Mouse (Mus musculus) limb, embryonic 11.5 days (tissue): Measurements from ENCODE around the gene BC017158. TPM values are rescaled to one million over a fixed set of nuclear protein-coding genes. Genes with fewer than 3 reads are reported as not detected.
A peak's percentile ranks its signal among the peaks of the same experiment; 100 is the strongest.

Experiments used
- ATAC-seq: fragments of 200-750 bp; cut with Nextera tagmentation; 2 replicates; pipeline ENCODE4 v1.8.0; 2017; ENCODE audit warnings: low read depth; ENCODE audit not compliant: insufficient number of reproducible peaks, low FRiP score, low TSS enrichment
- DNase-seq: peaks from one replicate; pipeline ENCODE4 v3.0.0-alpha.2; 2015; ENCODE audit warnings: low spot score
- H3K27ac ChIP-seq: fragments of 300-500 bp; sonication (generic); replicated peaks from 2 replicates; pipeline ENCODE4 v1.5.1; 2014; ENCODE audit warnings: low read depth, mild to moderate bottlenecking, low read length
- H3K27me3 ChIP-seq: fragments of 300-500 bp; sonication (generic); 2 replicates; pipeline ENCODE4 v1.6.1; 2014; ENCODE audit warnings: mild to moderate bottlenecking, low read length, mixed read lengths; ENCODE audit not compliant: control insufficient read depth, insufficient read depth
- H3K36me3 ChIP-seq: fragments of 300-500 bp; sonication (generic); 2 replicates; pipeline ENCODE4 v1.6.1; 2014; ENCODE audit warnings: mild to moderate bottlenecking, low read length, moderate library complexity, mixed read lengths; ENCODE audit not compliant: control insufficient read depth, insufficient read depth
- H3K4me1 ChIP-seq: fragments of 300-500 bp; sonication (generic); 2 replicates; pipeline ENCODE4 v1.6.1; 2014; ENCODE audit warnings: low read length, mixed read lengths; ENCODE audit not compliant: control insufficient read depth, insufficient read depth
- H3K4me2 ChIP-seq: fragments of 300-500 bp; sonication (generic); 2 replicates; pipeline ENCODE4 v1.6.1; 2014; ENCODE audit warnings: low read depth, mild to moderate bottlenecking, moderate library complexity; ENCODE audit not compliant: severe bottlenecking
- H3K4me3 ChIP-seq: fragments of 300-500 bp; sonication (generic); 2 replicates; pipeline ENCODE4 v1.5.1; 2014; ENCODE audit warnings: low read depth, low read length
- H3K9ac ChIP-seq: fragments of 300-500 bp; sonication (generic); 2 replicates; pipeline ENCODE4 v1.6.1; 2014; ENCODE audit warnings: mild to moderate bottlenecking, low read length
- H3K9me3 ChIP-seq: fragments of 300-500 bp; sonication (generic); 2 replicates; pipeline ENCODE4 v1.6.1; 2016; ENCODE audit warnings: low read length; ENCODE audit not compliant: control insufficient read depth
- WGBS: fragments of 180-500 bp; shearing (Covaris S2); extraction: QIAGEN DNeasy Blood & Tissue Kit; methylation state at CpG from one replicate; pipeline ENCODE4 v1.1.7; 2014; 5-methylcytosine and 5-hydroxymethylcytosine counted together
- polyA plus RNA-seq: library from polyadenylated mRNA; unstranded; fragments of >200 nt; fragmentation: Nextera tagmentation; extraction: Ambion mirVana; gene quantifications from 2 replicates; pipeline ENCODE4 v1.2.1, GENCODE M21; 2014

BC017158 gene
- polyA plus RNA-seq, 1 experiment from 2014 or later, result 25.4 TPM

DNA sequence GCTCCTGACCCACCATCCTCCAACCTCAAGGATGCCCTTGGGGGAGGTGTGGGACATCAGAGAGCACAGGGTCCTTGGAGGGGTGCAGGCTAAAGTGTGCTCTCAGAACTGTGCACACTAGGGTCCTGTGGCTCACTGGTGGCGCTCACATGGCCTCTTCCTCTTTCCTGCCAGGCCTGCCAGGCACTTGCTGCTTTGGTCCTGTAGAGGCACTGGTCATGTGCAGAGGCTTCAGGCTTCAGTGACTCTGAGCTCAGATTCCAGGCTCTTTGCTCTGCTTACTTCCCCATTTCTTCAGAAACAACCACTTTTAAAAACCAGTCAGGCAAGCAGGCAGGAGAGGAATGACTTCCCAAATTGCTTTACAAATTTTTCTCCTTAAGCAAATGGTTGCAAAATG lies 34.9 kb upstream of the BC017158 start:
- no peak overlapping the region for H3K4me3 ChIP-seq
- no peak overlapping the region for H3K27ac ChIP-seq
- H3K9me3 ChIP-seq, result no peaks in the 10 kb centered on the region
- ATAC-seq (no peak), DNase-seq (no peak)
- H3K4me1 ChIP-seq, result no peaks in the 10 kb centered on the region
- H3K36me3 ChIP-seq, result no peaks in the 10 kb centered on the region
- no peaks in the 10 kb centered on the region for H3K27me3 ChIP-seq
- H3K4me2 ChIP-seq, result no peak overlapping the region
- 84% methylated on average over 1 of the region's 1 CpGs for WGBS
- no peak overlapping the region for H3K9ac ChIP-seq

- H3K9ac ChIP-seq, result no peak overlapping the region
- H3K36me3 ChIP-seq, result no peaks in the 10 kb centered on the region
- no peak overlapping the region for H3K27ac ChIP-seq
- no peaks in the 10 kb centered on the region for H3K27me3 ChIP-seq
- H3K9me3 ChIP-seq, result no peaks in the 10 kb centered on the region
- WGBS, result 73% methylated on average over 9 of the region's 9 CpGs
- ATAC-seq (no peak), DNase-seq (no peak)
- no peak overlapping the region for H3K4me3 ChIP-seq
- H3K4me2 ChIP-seq, result no peak overlapping the region
- no peaks in the 10 kb centered on the region for H3K4me1 ChIP-seq
Measured at GRCm38 (mm10) chr7:128330981-128331380, 33.0 kb upstream of the BC017158 start.

DNA sequence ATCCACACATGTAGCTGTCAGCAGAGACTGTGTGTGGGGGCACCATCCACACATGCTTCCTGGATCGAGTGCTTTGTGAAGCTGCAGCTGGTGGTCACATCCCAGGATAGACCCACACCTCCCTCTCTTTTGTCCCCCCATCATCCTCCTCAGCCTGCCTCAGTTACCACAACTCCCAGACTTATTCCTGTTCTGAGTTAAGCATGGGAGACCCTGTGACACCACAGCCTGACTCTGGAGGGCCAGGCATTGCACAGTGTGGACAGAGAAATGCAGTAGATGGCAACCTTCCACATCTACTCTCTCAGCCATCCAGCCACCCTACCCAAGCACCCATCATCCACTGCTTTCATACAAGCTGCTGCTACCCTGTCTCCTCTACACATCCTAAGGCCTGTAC lies 27.0 kb upstream of the BC017158 start:
- no peak overlapping the region for H3K27ac ChIP-seq
- ATAC-seq, result no peak
- H3K27me3 ChIP-seq, result no peaks in the 10 kb centered on the region
- 86% methylated on average over 1 of the region's 1 CpGs for WGBS
- no peak overlapping the region for H3K4me3 ChIP-seq
- DNase-seq, result no peak
- H3K9me3 ChIP-seq, result no peaks in the 10 kb centered on the region
- H3K4me1 ChIP-seq, result no peaks in the 10 kb centered on the region
- H3K9ac ChIP-seq, result no peak overlapping the region; the same call in 1 of the 2 replicates
- H3K36me3 ChIP-seq, result no peaks in the 10 kb centered on the region
- no peak overlapping the region for H3K4me2 ChIP-seq

DNA sequence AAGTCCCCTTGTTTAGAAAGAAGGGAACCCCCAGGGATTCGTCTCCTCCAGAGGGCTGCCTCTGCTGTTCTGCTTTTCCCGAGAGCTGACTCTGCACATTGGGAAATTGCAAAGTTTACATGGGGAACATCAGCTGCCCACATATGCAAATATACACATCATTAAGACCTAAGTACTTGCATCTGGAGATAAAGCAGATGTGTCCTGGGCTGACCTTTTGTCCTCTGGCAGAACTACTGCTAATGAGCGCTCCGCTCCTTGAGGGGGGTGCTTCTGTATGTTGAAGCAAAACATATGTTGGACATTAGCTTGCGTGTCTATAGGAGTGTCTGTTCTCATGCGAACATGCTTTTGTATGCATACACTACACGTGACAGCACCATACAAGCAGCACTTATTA lies 23.3 kb upstream of the BC017158 start:
- peak; percentile 37 for DNase-seq
- Histone ChIP-seq H3K9ac (no peak overlapping the region), H3K27me3 (no peaks in the 10 kb centered on the region), H3K27ac (no peak overlapping the region), H3K4me1 (no peaks in the 10 kb centered on the region), H3K4me3 (no peak overlapping the region), H3K4me2 (no peak overlapping the region), H3K36me3 (no peaks in the 10 kb centered on the region), H3K9me3 (no peaks in the 10 kb centered on the region)
- no peak for ATAC-seq
- WGBS, result 48% methylated on average over 7 of the region's 7 CpGs

- Histone ChIP-seq H3K4me1 (no peaks in the 10 kb centered on the region), H3K36me3 (no peaks in the 10 kb centered on the region), H3K9me3 (no peaks in the 10 kb centered on the region), H3K27me3 (no peaks in the 10 kb centered on the region), H3K4me2 (no peak overlapping the region), H3K4me3 (no peak overlapping the region), H3K27ac (no peak overlapping the region), H3K9ac (no peak overlapping the region)
- no peak for DNase-seq
- WGBS, result 84% methylated on average over 2 of the region's 2 CpGs
- no peak for ATAC-seq
Measured at GRCm38 (mm10) chr7:128320219-128320816, 22.3 kb upstream of the BC017158 start.

GRCm38 (mm10) chr7:128319140-128319539 lies 21.2 kb upstream of the BC017158 start:
- H3K4me3 ChIP-seq, result no peak overlapping the region
- H3K27me3 ChIP-seq, result no peaks in the 10 kb centered on the region
- H3K4me2 ChIP-seq, result no peak overlapping the region
- H3K27ac ChIP-seq, result no peak overlapping the region
- no peak overlapping the region for H3K9ac ChIP-seq
- no peaks in the 10 kb centered on the region for H3K9me3 ChIP-seq
- no peaks in the 10 kb centered on the region for H3K36me3 ChIP-seq
- H3K4me1 ChIP-seq, result no peaks in the 10 kb centered on the region
- 81% methylated on average over 7 of the region's 7 CpGs for WGBS
- no peak for DNase-seq
- ATAC-seq, result no peak

GRCm38 (mm10) chr7:128317011-128317410 lies 19.0 kb upstream of the BC017158 start:
- WGBS, result 55% methylated on average over 4 of the region's 4 CpGs
- DNase-seq (no peak), ATAC-seq (no peak)
- no peaks in the 10 kb centered on the region for H3K9me3 ChIP-seq
- no peak overlapping the region for H3K4me3 ChIP-seq
- H3K27ac ChIP-seq, result no peak overlapping the region
- H3K27me3 ChIP-seq, result no peaks in the 10 kb centered on the region
- H3K4me1 ChIP-seq, result no peaks in the 10 kb centered on the region
- H3K36me3 ChIP-seq, result no peaks in the 10 kb centered on the region
- no peak overlapping the region for H3K9ac ChIP-seq
- no peak overlapping the region for H3K4me2 ChIP-seq

DNA sequence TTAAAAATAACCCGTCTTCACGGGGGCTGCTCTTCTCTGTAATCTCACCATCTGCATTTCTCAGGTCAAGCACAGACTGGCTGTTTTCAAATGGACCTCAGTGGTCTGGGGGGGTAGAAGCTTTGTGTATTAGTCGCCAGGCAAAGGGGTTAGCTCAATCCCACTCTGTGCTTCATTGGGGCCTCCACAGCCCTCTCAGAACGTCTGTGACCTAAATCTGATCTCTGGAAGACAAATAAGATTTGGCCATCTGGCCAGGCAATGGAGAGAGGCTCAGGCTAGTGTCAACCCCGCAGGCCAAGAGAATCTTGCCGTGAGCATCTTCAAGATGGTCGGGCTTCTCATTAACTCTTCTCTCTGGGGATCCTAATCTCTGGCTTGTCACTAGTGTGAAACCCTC lies 16.5 kb upstream of the BC017158 start:
- Histone ChIP-seq H3K4me1 (no peaks in the 10 kb centered on the region), H3K36me3 (no peaks in the 10 kb centered on the region), H3K9me3 (no peaks in the 10 kb centered on the region), H3K4me2 (no peak overlapping the region), H3K27me3 (no peaks in the 10 kb centered on the region), H3K9ac (no peak overlapping the region), H3K27ac (no peak overlapping the region), H3K4me3 (no peak overlapping the region)
- no peak for ATAC-seq
- WGBS, result 76% methylated on average over 7 of the region's 7 CpGs
- DNase-seq, result no peak

DNA sequence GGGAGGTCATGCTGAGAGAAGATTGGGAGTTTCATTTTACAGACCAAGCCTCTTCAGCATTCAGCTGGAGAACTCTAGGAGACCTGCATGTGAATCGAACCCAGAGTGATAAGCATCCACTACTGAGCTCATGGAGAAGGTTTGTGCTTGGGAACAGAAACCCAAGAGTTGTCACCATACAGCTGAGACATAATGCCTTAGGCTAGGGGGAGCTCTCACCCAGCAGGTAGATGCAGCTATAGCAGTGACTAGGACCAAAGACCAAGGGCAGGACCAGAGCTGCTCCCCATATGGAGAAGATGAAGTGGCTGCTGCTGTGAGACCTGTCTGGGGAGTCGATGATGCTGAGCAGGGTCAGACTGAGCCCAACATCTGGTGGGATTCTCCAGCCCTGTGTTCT lies 15.6 kb upstream of the BC017158 start:
- no peak overlapping the region for H3K4me3 ChIP-seq
- DNase-seq, result no peak
- WGBS, result 80% methylated on average over 2 of the region's 2 CpGs
- no peaks in the 10 kb centered on the region for H3K36me3 ChIP-seq
- H3K4me2 ChIP-seq, result no peak overlapping the region
- H3K4me1 ChIP-seq, result no peaks in the 10 kb centered on the region
- H3K9ac ChIP-seq, result no peak overlapping the region
- H3K9me3 ChIP-seq, result no peaks in the 10 kb centered on the region
- H3K27ac ChIP-seq, result no peak overlapping the region
- ATAC-seq, result no peak
- H3K27me3 ChIP-seq, result no peaks in the 10 kb centered on the region
